Mouse (Mus musculus) CH12.LX (cell line): ENCODE data around the gene St8sia1. TPM values are rescaled to one million over a fixed set of nuclear protein-coding genes. Genes with fewer than 3 reads are reported as not detected.
A peak's percentile ranks its signal among the peaks of the same experiment; 100 is the strongest.

ENCODE experiments used
- DNase-seq: peaks from one replicate; pipeline ENCODE4 v3.0.0-alpha.2; 2013; ENCODE audit errors: extremely low read depth
- H3K27ac ChIP-seq: 2 replicates; pipeline ENCODE4 v1.5.1; 2012; ENCODE audit warnings: low read depth, mild to moderate bottlenecking, control low read depth, moderate library complexity; ENCODE audit not compliant: insufficient read depth
- H3K27me3 ChIP-seq: replicated peaks from 2 replicates; pipeline ENCODE3; 2012; ENCODE audit warnings: inconsistent platforms
- H3K36me3 ChIP-seq, 2 experiments: replicated peaks in 1 of 2; 2 replicates each; pipeline versions ENCODE3 to v1.6.1; 2012; ENCODE audit warnings: inconsistent platforms in 1 of 2, low read length in 1 of 2, mild to moderate bottlenecking in 1 of 2, mixed read lengths in 1 of 2, moderate library complexity in 1 of 2; ENCODE audit not compliant: control insufficient read depth in 1 of 2, insufficient read depth in 1 of 2
- H3K4me1 ChIP-seq, 2 experiments: 2 replicates each; pipeline ENCODE4 v1.6.1; 2012; ENCODE audit warnings: inconsistent platforms in 1 of 2, moderate library complexity in 1 of 2; ENCODE audit not compliant: insufficient read depth in 2 of 2, control insufficient read depth in 1 of 2
- H3K4me2 ChIP-seq: 2 replicates; pipeline ENCODE4 v1.6.1; 2012; ENCODE audit warnings: low read depth, mild to moderate bottlenecking, control low read depth; ENCODE audit not compliant: poor library complexity, insufficient read depth, severe bottlenecking
- H3K4me3 ChIP-seq, 3 experiments: fragments of 150-350 bp in 1 of 3; sonication (generic) in 1 of 3; replicated peaks in 1 of 3; 2 replicates each; pipeline versions ENCODE3 to v1.5.1; 2011 to 2012; ENCODE audit warnings: low read depth in 2 of 3, low read length in 2 of 3, mild to moderate bottlenecking in 2 of 3, moderate library complexity in 2 of 3, control low read depth in 1 of 3, improper control_type of control experiment in 1 of 3, inconsistent platforms in 1 of 3, mixed read lengths in 1 of 3; ENCODE audit not compliant: poor library complexity in 1 of 3
- H3K79me2 ChIP-seq: replicated peaks from 2 replicates; pipeline ENCODE4 v1.6.1; 2012; ENCODE audit warnings: mild to moderate bottlenecking, moderate library complexity; ENCODE audit not compliant: control insufficient read depth, poor library complexity, insufficient read depth, severe bottlenecking; ENCODE audit errors: extremely low read depth
- H3K9ac ChIP-seq: 2 replicates; pipeline ENCODE4 v1.6.1; 2012; ENCODE audit warnings: low read depth, mild to moderate bottlenecking, control low read depth, moderate library complexity; ENCODE audit not compliant: insufficient read depth
- H3K9me3 ChIP-seq: replicated peaks from 2 replicates; pipeline ENCODE3; 2012; ENCODE audit warnings: low read length, inconsistent platforms, mixed read lengths
- BHLHE40 ChIP-seq: IDR thresholded peaks from 2 replicates; pipeline ENCODE4 v1.6.1; 2011; ENCODE audit warnings: mild to moderate bottlenecking, low read depth, low read length, improper control_type of control experiment
- CHD1 ChIP-seq: IDR thresholded peaks from 2 replicates; pipeline ENCODE4 v1.6.1; 2012; ENCODE audit warnings: low read depth, low read length, improper control_type of control experiment, inconsistent platforms
- CTCF ChIP-seq, 2 experiments: IDR thresholded peaks in 1 of 2; conservative IDR thresholded peaks in 1 of 2; 2 replicates each; pipeline ENCODE4 v1.5.1; 2011 to 2012; ENCODE audit warnings: low read depth in 2 of 2, low read length in 2 of 2, improper control_type of control experiment in 1 of 2, inconsistent platforms in 1 of 2, mild to moderate bottlenecking in 1 of 2, moderate library complexity in 1 of 2
- ELF1 ChIP-seq: IDR thresholded peaks from 2 replicates; pipeline ENCODE4 v1.6.1; 2014; ENCODE audit warnings: low read depth, mild to moderate bottlenecking, inconsistent platforms, low read length, improper control_type of control experiment
- IRF4 ChIP-seq: IDR thresholded peaks from 2 replicates; pipeline ENCODE4 v1.6.1; 2014; ENCODE audit warnings: low read depth, mild to moderate bottlenecking, inconsistent platforms, low read length, improper control_type of control experiment
- MAFK ChIP-seq: IDR thresholded peaks from 2 replicates; pipeline ENCODE4 v1.6.1; 2011; ENCODE audit warnings: low read length, improper control_type of control experiment; ENCODE audit not compliant: insufficient replicate concordance
- MXI1 ChIP-seq: IDR thresholded peaks from 2 replicates; pipeline ENCODE4 v1.6.1; 2011; ENCODE audit warnings: mild to moderate bottlenecking, low read depth, low read length, improper control_type of control experiment
- MYC ChIP-seq: IDR thresholded peaks from 2 replicates; pipeline ENCODE4 v1.6.1; 2011; ENCODE audit warnings: low read depth, mild to moderate bottlenecking, improper control_type of control experiment, low read length
- POLR2AphosphoS2 ChIP-seq: IDR thresholded peaks from 2 replicates; pipeline ENCODE4 v1.6.1; 2011; ENCODE audit warnings: low read depth, low read length, improper control_type of control experiment
- RAD21 ChIP-seq: IDR thresholded peaks from 2 replicates; pipeline ENCODE4 v1.6.1; 2011; ENCODE audit warnings: low read depth, mild to moderate bottlenecking, low read length, improper control_type of control experiment, moderate library complexity
- SIN3A ChIP-seq: IDR thresholded peaks from 2 replicates; pipeline ENCODE4 v1.6.1; 2012; ENCODE audit warnings: low read length, improper control_type of control experiment, inconsistent platforms
- SMC3 ChIP-seq: IDR thresholded peaks from 2 replicates; pipeline ENCODE4 v1.6.1; 2011; ENCODE audit warnings: low read depth, low read length, improper control_type of control experiment
- ZKSCAN1 ChIP-seq: IDR thresholded peaks from 2 replicates; pipeline ENCODE4 v1.6.1; 2012; ENCODE audit warnings: low read depth, inconsistent platforms, low read length, improper control_type of control experiment, borderline replicate concordance
- dilution Hi-C: fragments of 300-500 bp; cut with MboI; formaldehyde crosslinking; loops from 2 replicates; pipeline ENCODE4 v1.14.3; 2020; ENCODE audit warnings: low sequenced_read_pairs; ENCODE audit not compliant: extremely low pct_unique_long_range_greater_than_20kb, extremely low pct_ligation_motif_present
- in situ Hi-C: fragments of 300-500 bp; cut with MboI; formaldehyde crosslinking; loops from 3 replicates; pipeline ENCODE4 v1.14.3; 2019; ENCODE audit warnings: low sequenced_read_pairs, low pct_ligation_motif_present, low pct_unique_long_range_greater_than_20kb, mixed read lengths
- polyA plus RNA-seq: library from polyadenylated mRNA; unstranded; fragments of >175 nt; gene quantifications from 2 replicates; pipeline ENCODE4 v1.2.1, GENCODE M21; 2012; ENCODE audit warnings: low read depth; ENCODE audit not compliant: insufficient read length
- total RNA-seq, 2 experiments: library from RNA; depleted of rRNA; stranded (reverse); fragments of 300-350 nt in 1 of 2; fragments of >200 nt in 1 of 2; gene quantifications; 2 replicates each; pipeline ENCODE4 v1.2.3; 2012 to 2014

St8sia1 gene
- total and polyA plus RNA-seq, 3 experiments, result 0.13 to 0.51 (median 0.20) TPM

DNA sequence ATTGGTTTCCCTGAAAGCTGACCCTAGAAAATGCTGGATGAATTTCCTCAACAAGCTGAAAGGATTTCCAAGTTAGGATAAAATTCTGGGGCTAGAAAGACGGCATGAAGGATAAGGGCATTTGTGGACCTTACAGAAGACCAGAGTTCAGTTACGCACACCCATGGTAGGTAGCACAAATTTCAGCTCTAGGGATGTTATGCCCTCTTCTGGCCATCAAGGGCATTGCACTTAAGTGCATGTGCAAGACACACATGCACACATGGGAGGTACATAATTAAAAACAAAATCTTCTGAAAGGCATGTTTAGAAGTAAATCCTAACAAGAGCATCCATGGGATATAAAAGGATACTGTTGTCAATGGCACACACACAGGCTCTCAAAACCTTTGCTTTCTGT is 105.3 kb downstream of the St8sia1 start:
- peaks cover 10 to 27% of the 10 kb centered on the region in 2 experiments for H3K4me1 ChIP-seq
- in situ Hi-C loops, result loop anchor here (25.0 kb wide), 1 partner anchor 103 kb away; the partner anchor contains the start of gene St8sia1
- no peaks in the 10 kb centered on the region for H3K36me3 ChIP-seq
- peak; percentile 49 for DNase-seq
- H3K9ac ChIP-seq, result no peak overlapping the region
- no peak overlapping the region for H3K27ac ChIP-seq
- no peaks in the 10 kb centered on the region for H3K27me3 ChIP-seq
- no peaks in the 10 kb centered on the region for H3K9me3 ChIP-seq
- no peak overlapping the region for H3K4me3 ChIP-seq
- no peak overlapping the region for H3K4me2 ChIP-seq
- H3K79me2 ChIP-seq, result no peaks in the 10 kb centered on the region
- dilution Hi-C loops, result no loop called here
- no peak for TF ChIP-seq IRF4
- no peak for TF ChIP-seq SIN3A
- peak; percentile 46 for TF ChIP-seq RAD21
- no peak for TF ChIP-seq ELF1
- no peak for TF ChIP-seq MXI1
- TF ChIP-seq MAFK, result no peak
- TF ChIP-seq CHD1, result no peak
- 0 out of 2 replicates have a peak, but pooled peaks have one; percentile 26 for TF ChIP-seq MYC
- TF ChIP-seq CTCF (conservative IDR thresholded peaks at IDR 0.05 in 1 of 2, IDR thresholded peaks at IDR 0.05 in 1 of 2; ENCODE audit: low read depth in 2 of 2, low read length in 2 of 2), result peak; percentile 63 to 90
- peak; percentile 50 for TF ChIP-seq SMC3

DNA sequence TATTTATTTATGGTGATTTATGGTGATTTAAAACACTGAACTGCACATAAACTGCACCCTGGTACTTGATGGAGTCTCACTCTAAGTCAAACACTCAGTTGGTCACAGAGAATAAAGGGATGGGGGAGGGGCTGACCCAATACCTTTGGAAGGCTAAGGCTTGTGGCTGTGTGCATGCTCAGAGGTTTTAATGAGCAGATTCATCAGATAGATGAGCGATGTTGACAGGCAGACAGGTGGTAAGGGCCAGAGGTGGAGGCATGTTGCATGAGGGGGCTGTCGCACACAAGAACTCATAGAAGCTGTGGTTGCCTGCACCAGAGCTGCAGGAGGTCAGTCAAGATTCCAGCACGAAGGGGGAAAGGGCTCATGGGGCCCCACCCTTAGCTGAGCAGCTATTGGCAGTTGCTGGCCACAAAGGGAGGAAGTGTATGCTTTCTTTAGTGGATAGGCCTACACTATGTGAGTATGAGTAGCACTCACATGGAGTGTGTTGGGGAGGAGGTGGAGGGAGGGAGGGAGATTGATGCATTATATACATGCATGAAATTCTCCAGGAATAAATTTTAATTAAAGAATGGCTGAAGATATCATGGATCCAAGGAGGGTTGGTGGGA is 107.9 kb downstream of the St8sia1 start:
- Histone ChIP-seq H3K79me2 (no peaks in the 10 kb centered on the region), H3K9me3 (no peaks in the 10 kb centered on the region), H3K4me3 (no peak overlapping the region), H3K4me2 (no peak overlapping the region), H3K27ac (no peak overlapping the region), H3K27me3 (no peaks in the 10 kb centered on the region), H3K36me3 (no peaks in the 10 kb centered on the region), H3K9ac (no peak overlapping the region), H3K4me1 (peaks cover 7 to 29% of the 10 kb centered on the region in 2 experiments)
- no peak for TF ChIP-seq BHLHE40
- no peak for TF ChIP-seq MXI1
- TF ChIP-seq IRF4, result 0 out of 2 replicates have a peak, but pooled peaks have one; percentile 4
- no peak for TF ChIP-seq ZKSCAN1
- TF ChIP-seq MYC, result no peak
- no peak for TF ChIP-seq POLR2AphosphoS2
- in situ Hi-C loops (loop anchor here (25.0 kb wide), 1 partner anchor 106 kb away; the partner anchor contains the start of gene St8sia1), dilution Hi-C loops (no loop called here)
- no peak for DNase-seq
